Comparison of ENCODE assay signal across 22 mouse cellular contexts in genomic region chr3:127017523-127017922, GRCm38 (mm10).
DNase-seq lines count a peak whose midpoint lies in the region; ATAC-seq and TF ChIP-seq lines count a peak whose summit lies in the region.
"Had no signal": no experiment of that assay in that cellular context is flagged by ENCODE, and none has a peak within 500 bp of the region (broad histone marks: within the 10 kb centered on the region; RNA-seq: fewer than 3 reads in every experiment).

No protein-coding gene starts in this region.

- H3K27ac ChIP-seq in gastrocnemius, adult 2 months, result 0 out of 2 replicates have a peak overlapping the region, but pooled peaks have one; percentile 24
- H3K27ac ChIP-seq in hindbrain, postnatal 0 days, result peak overlapping the region; percentile 41
- H3K27ac ChIP-seq in hindbrain, embryonic 16.5 days (ENCODE audit: low read depth, low read length), result no peak overlapping the region
- no peak overlapping the region for H3K27ac ChIP-seq in midbrain, postnatal 0 days (ENCODE audit: low read depth, low read length)
- no peak overlapping the region for H3K27ac ChIP-seq in midbrain, embryonic 14.5 days (replicated peaks; ENCODE audit: low read depth, low read length)
- peak overlapping the region; percentile 55; the same call in 1 of the 2 replicates for H3K27ac ChIP-seq in limb, embryonic 15.5 days
- H3K27ac ChIP-seq: embryonic facial prominence, embryonic 15.5 days; forebrain, embryonic 12.5 days; heart, embryonic 15.5 days; hindbrain, embryonic 10.5 days; hindbrain, embryonic 14.5 days had no signal

- H3K9me3 ChIP-seq in hindbrain, postnatal 0 days (ENCODE audit: low read length), result no peaks in the 10 kb centered on the region
- no peaks in the 10 kb centered on the region for H3K9me3 ChIP-seq in hindbrain, embryonic 16.5 days (ENCODE audit: control insufficient read depth, low read length)
- no peaks in the 10 kb centered on the region for H3K9me3 ChIP-seq in midbrain, postnatal 0 days (ENCODE audit: low read length)
- H3K9me3 ChIP-seq in midbrain, embryonic 14.5 days (ENCODE audit: control insufficient read depth, low read length), result no peaks in the 10 kb centered on the region
- H3K9me3 ChIP-seq in limb, embryonic 15.5 days, result no peaks in the 10 kb centered on the region
- H3K9me3 ChIP-seq: embryonic facial prominence, embryonic 15.5 days; forebrain, embryonic 12.5 days; heart, embryonic 15.5 days; hindbrain, embryonic 10.5 days had no signal

- ATAC-seq in hindbrain, postnatal 0 days, result no peak
- no peak for ATAC-seq in hindbrain, embryonic 16.5 days
- no peak for ATAC-seq in midbrain, postnatal 0 days (ENCODE audit: low FRiP score)
- no peak for ATAC-seq in midbrain, embryonic 14.5 days (ENCODE audit: low FRiP score, low TSS enrichment)
- no peak for ATAC-seq in limb, embryonic 15.5 days (ENCODE audit: insufficient number of reproducible peaks, low FRiP score, low TSS enrichment, low read depth)
- ATAC-seq in erythroid progenitor cell, adult 5-6 weeks (replicated peaks; ENCODE audit: low FRiP score, poor library complexity, severe bottlenecking), result no peak
- ATAC-seq: forebrain, embryonic 16.5 days; inflammation-experienced regulatory T-cells, adult 6 months; intestine, postnatal 0 days had no signal

- H3K4me1 ChIP-seq in hindbrain, postnatal 0 days (ENCODE audit: insufficient read depth, low read length), result no peaks in the 10 kb centered on the region
- H3K4me1 ChIP-seq in hindbrain, embryonic 16.5 days (ENCODE audit: control insufficient read depth, insufficient read depth, low read depth, low read length), result no peaks in the 10 kb centered on the region
- H3K4me1 ChIP-seq in midbrain, postnatal 0 days (ENCODE audit: insufficient read depth, low read length), result no peaks in the 10 kb centered on the region
- H3K4me1 ChIP-seq in midbrain, embryonic 14.5 days (ENCODE audit: control insufficient read depth, insufficient read depth, low read length), result no peaks in the 10 kb centered on the region
- peaks cover 18% of the 10 kb centered on the region for H3K4me1 ChIP-seq in limb, embryonic 15.5 days
- H3K4me1 ChIP-seq: heart, embryonic 15.5 days had no signal

- no peak overlapping the region for H3K9ac ChIP-seq in hindbrain, postnatal 0 days (replicated peaks; ENCODE audit: low read length)
- H3K9ac ChIP-seq in hindbrain, embryonic 16.5 days (ENCODE audit: low read depth, low read length), result no peak overlapping the region
- H3K9ac ChIP-seq in midbrain, postnatal 0 days (replicated peaks; ENCODE audit: low read length, poor library complexity, severe bottlenecking), result no peak overlapping the region
- no peak overlapping the region for H3K9ac ChIP-seq in midbrain, embryonic 14.5 days (replicated peaks; ENCODE audit: low read length)
- H3K9ac ChIP-seq in limb, embryonic 15.5 days, result no peak overlapping the region
- H3K9ac ChIP-seq: embryonic facial prominence, embryonic 15.5 days; forebrain, embryonic 12.5 days; heart, embryonic 15.5 days; hindbrain, embryonic 14.5 days had no signal

- H3K27me3 ChIP-seq in hindbrain, postnatal 0 days (ENCODE audit: insufficient read depth, low read length), result no peaks in the 10 kb centered on the region
- H3K27me3 ChIP-seq in hindbrain, embryonic 16.5 days (replicated peaks; ENCODE audit: control insufficient read depth, insufficient read depth, low read length), result no peaks in the 10 kb centered on the region
- H3K27me3 ChIP-seq in midbrain, postnatal 0 days (ENCODE audit: insufficient read depth, low read length), result no peaks in the 10 kb centered on the region
- H3K27me3 ChIP-seq in midbrain, embryonic 14.5 days (ENCODE audit: control insufficient read depth, insufficient read depth, low read length), result no peaks in the 10 kb centered on the region
- H3K27me3 ChIP-seq in limb, embryonic 15.5 days, result no peaks in the 10 kb centered on the region
- H3K27me3 ChIP-seq: embryonic facial prominence, embryonic 15.5 days; forebrain, embryonic 12.5 days; heart, embryonic 15.5 days had no signal

- 65% methylated on average over 3 of the region's 3 CpGs for WGBS in hindbrain, postnatal 0 days
- WGBS in hindbrain, embryonic 16.5 days, result 78% methylated on average over 3 of the region's 3 CpGs
- WGBS in midbrain, postnatal 0 days, result 79% methylated on average over 3 of the region's 3 CpGs
- WGBS in midbrain, embryonic 14.5 days, result 87% methylated on average over 3 of the region's 3 CpGs
- 53% methylated on average over 3 of the region's 3 CpGs for WGBS in limb, embryonic 15.5 days

- intact Hi-C loops in gastrocnemius, adult 2 months (cut with DNase I), result no loop called here
- intact Hi-C loops in gastrocnemius, postnatal 14 days (cut with DNase I; ENCODE audit: low total_unique reads), result loop anchor here (5.0 kb wide), 1 partner anchor 40 kb away; no protein-coding TSS in a partner anchor

- no peak for TF ChIP-seq CTCF in gastrocnemius, adult 2 months (IDR thresholded peaks at IDR 0.05)
- TF ChIP-seq CTCF in hindbrain, postnatal 0 days (IDR thresholded peaks at IDR 0.05; ENCODE audit: low read depth), result no peak
- TF ChIP-seq CTCF in midbrain, postnatal 0 days (IDR thresholded peaks at IDR 0.05), result no peak

- H3K4me2 ChIP-seq in hindbrain, postnatal 0 days (ENCODE audit: low read depth, low read length), result no peak overlapping the region
- H3K4me2 ChIP-seq in hindbrain, embryonic 16.5 days (ENCODE audit: low read length), result no peak overlapping the region
- H3K4me2 ChIP-seq in midbrain, postnatal 0 days (ENCODE audit: low read depth, low read length, poor library complexity, severe bottlenecking), result no peak overlapping the region
- H3K4me2 ChIP-seq in midbrain, embryonic 14.5 days (ENCODE audit: low read length), result no peak overlapping the region
- H3K4me2 ChIP-seq in limb, embryonic 15.5 days, result no peak overlapping the region
- H3K4me2 ChIP-seq: embryonic facial prominence, embryonic 15.5 days; forebrain, embryonic 12.5 days; heart, embryonic 11.5 days; heart, embryonic 15.5 days; hindbrain, embryonic 14.5 days had no signal

- no peak for DNase-seq in gastrocnemius, adult 2 months
- DNase-seq in gastrocnemius, postnatal 14 days, result no peak
- DNase-seq in hindbrain, postnatal 0 days (ENCODE audit: low spot score), result peak; percentile 22
- DNase-seq in midbrain, postnatal 0 days (ENCODE audit: low spot score), result peak; percentile 35
- DNase-seq in midbrain, embryonic 14.5 days, result no peak
- DNase-seq: adrenal gland, postnatal 14 days; cerebellum, adult 18-20 months; cerebellum, adult 9-11 months; embryo, embryonic 11 days had no signal

- no peak overlapping the region for H3K4me3 ChIP-seq in gastrocnemius, adult 2 months
- no peak overlapping the region for H3K4me3 ChIP-seq in hindbrain, postnatal 0 days (ENCODE audit: low read length)
- no peak overlapping the region for H3K4me3 ChIP-seq in hindbrain, embryonic 16.5 days (ENCODE audit: low read length)
- no peak overlapping the region for H3K4me3 ChIP-seq in midbrain, postnatal 0 days (ENCODE audit: low read depth, low read length)
- no peak overlapping the region for H3K4me3 ChIP-seq in midbrain, embryonic 14.5 days (replicated peaks; ENCODE audit: low read depth, low read length)
- no peak overlapping the region for H3K4me3 ChIP-seq in limb, embryonic 15.5 days
- H3K4me3 ChIP-seq: embryonic facial prominence, embryonic 15.5 days; erythroblast, embryonic 14.5 days; forebrain, embryonic 12.5 days; heart, embryonic 15.5 days; hindbrain, embryonic 10.5 days had no signal

- H3K36me3 ChIP-seq in hindbrain, postnatal 0 days (ENCODE audit: insufficient read depth, low read length), result peaks cover 15% of the 10 kb centered on the region
- H3K36me3 ChIP-seq in hindbrain, embryonic 16.5 days (ENCODE audit: control insufficient read depth, insufficient read depth, low read length), result peaks cover 27% of the 10 kb centered on the region
- peaks cover 27% of the 10 kb centered on the region for H3K36me3 ChIP-seq in midbrain, postnatal 0 days (ENCODE audit: insufficient read depth, low read length)
- peaks cover 58% of the 10 kb centered on the region for H3K36me3 ChIP-seq in midbrain, embryonic 14.5 days (ENCODE audit: control insufficient read depth, insufficient read depth, low read length)
- H3K36me3 ChIP-seq in limb, embryonic 15.5 days, result no peaks in the 10 kb centered on the region
- H3K36me3 ChIP-seq: embryonic facial prominence, embryonic 15.5 days had no signal

Comparison
In these comparisons a context has a peak if more than half of its experiments do, and no peak if none do; other contexts are left out.
1. DNase-seq: peak in hindbrain, postnatal 0 days (single experiment) and midbrain, postnatal 0 days (single experiment); none in gastrocnemius, adult 2 months (single experiment), gastrocnemius, postnatal 14 days (single experiment) and midbrain, embryonic 14.5 days (single experiment).
2. H3K27ac ChIP-seq: peak in gastrocnemius, adult 2 months (single experiment), hindbrain, postnatal 0 days (single experiment) and limb, embryonic 15.5 days (single experiment); none in hindbrain, embryonic 16.5 days (single experiment), midbrain, postnatal 0 days (single experiment) and midbrain, embryonic 14.5 days (single experiment).